Mouse (Mus musculus): ENCODE results near the gene Crot.

GRCm38 (mm10) chr5:9043582-9044267 lies 46.6 kb upstream of the Crot start:
- TF ChIP-seq CTCF (IDR thresholded peaks at IDR 0.05; ENCODE audit: low read depth), result no peak
- no peak for TF ChIP-seq EP300 (IDR thresholded peaks at IDR 0.05; ENCODE audit: low read depth)
